Mouse (Mus musculus) lung, embryonic 15.5 days (tissue): ENCODE results near the gene Sh3bp5l. TPM values are rescaled to one million over a fixed set of nuclear protein-coding genes. Genes with fewer than 3 reads are reported as not detected.
"Not testable (repeated sequence)": the region's sequence is repeated elsewhere in the genome, so short reads cannot be mapped to it uniquely, and the experiment has no call there.

Experiments used
- ATAC-seq: fragments of 200-750 bp; cut with Nextera tagmentation; 2 replicates; pipeline ENCODE4 v1.8.0; 2017; ENCODE audit warnings: moderate number of reproducible peaks, borderline replicate concordance; ENCODE audit not compliant: low FRiP score, low TSS enrichment; ENCODE audit errors: extremely low read depth
- H3K27ac ChIP-seq: fragments of 300-500 bp; sonication (generic); 2 replicates; pipeline ENCODE4 v1.5.1; 2015; ENCODE audit warnings: moderate library complexity, mild to moderate bottlenecking, inconsistent platforms
- H3K27me3 ChIP-seq: fragments of 300-500 bp; sonication (generic); 2 replicates; pipeline ENCODE4 v1.6.1; 2015; ENCODE audit warnings: inconsistent platforms
- H3K36me3 ChIP-seq: fragments of 300-500 bp; sonication (generic); 2 replicates; pipeline ENCODE4 v1.6.1; 2015; ENCODE audit warnings: inconsistent platforms
- H3K4me1 ChIP-seq: fragments of 300-500 bp; sonication (generic); 2 replicates; pipeline ENCODE4 v1.6.1; 2015; ENCODE audit warnings: inconsistent platforms
- H3K4me2 ChIP-seq: fragments of 300-500 bp; sonication (generic); 2 replicates; pipeline ENCODE4 v1.6.1; 2015; ENCODE audit warnings: inconsistent platforms, mild to moderate bottlenecking, moderate library complexity
- H3K4me3 ChIP-seq: fragments of 300-500 bp; sonication (generic); 2 replicates; pipeline ENCODE4 v1.5.1; 2015; ENCODE audit warnings: mild to moderate bottlenecking, inconsistent platforms
- H3K9ac ChIP-seq: fragments of 300-500 bp; sonication (generic); 2 replicates; pipeline ENCODE4 v1.6.1; 2015; ENCODE audit warnings: inconsistent platforms
- H3K9me3 ChIP-seq: fragments of 300-500 bp; sonication (generic); 2 replicates; pipeline ENCODE4 v1.6.1; 2016; ENCODE audit warnings: inconsistent platforms
- WGBS: fragments of 180-500 bp; shearing (Covaris S2); methylation state at CpG from one replicate; pipeline ENCODE4 v1.1.7; 2015; 5-methylcytosine and 5-hydroxymethylcytosine counted together
- polyA plus RNA-seq: library from polyadenylated mRNA; unstranded; fragments of >200 nt; fragmentation: Nextera tagmentation; extraction: Ambion mirVana; gene quantifications from 2 replicates; pipeline ENCODE4 v1.2.1, GENCODE M21; 2015

The Sh3bp5l gene
- polyA plus RNA-seq, 1 experiment from 2014 or later, result 38.3 TPM

DNA sequence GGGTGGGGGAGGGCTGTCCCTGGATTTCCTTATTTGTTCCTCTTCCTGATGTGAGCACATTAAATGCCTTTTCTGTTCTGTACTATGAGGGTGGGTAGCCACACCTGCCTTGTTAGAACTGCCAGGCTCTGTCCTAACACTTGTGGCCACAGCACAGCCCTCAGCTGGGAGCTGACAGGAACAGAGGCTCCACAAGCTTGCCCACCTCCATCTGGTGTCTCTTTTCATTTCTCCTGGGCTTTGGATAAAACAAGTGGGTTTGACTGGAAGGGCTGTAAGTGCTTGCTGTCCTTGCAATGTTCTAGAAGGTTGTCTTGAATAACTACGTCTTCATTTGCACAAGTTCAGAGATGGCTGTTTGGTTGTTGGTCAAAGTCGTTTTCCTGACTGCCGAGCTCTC, 24.4 kb downstream of the Sh3bp5l start:
- Histone ChIP-seq H3K4me1 (no peaks in the 10 kb centered on the region), H3K27me3 (no peaks in the 10 kb centered on the region), H3K36me3 (no peaks in the 10 kb centered on the region), H3K4me3 (no peak overlapping the region), H3K27ac (no peak overlapping the region), H3K9ac (no peak overlapping the region), H3K9me3 (no peaks in the 10 kb centered on the region), H3K4me2 (no peak overlapping the region)
- ATAC-seq, result no peak
- 53% methylated on average over 3 of the region's 3 CpGs for WGBS

- Histone ChIP-seq H3K4me1 (no peaks in the 10 kb centered on the region), H3K9me3 (no peaks in the 10 kb centered on the region), H3K4me2 (no peak overlapping the region), H3K36me3 (no peaks in the 10 kb centered on the region), H3K27ac (no peak overlapping the region), H3K9ac (no peak overlapping the region), H3K4me3 (no peak overlapping the region), H3K27me3 (no peaks in the 10 kb centered on the region)
- 81% methylated on average over 3 of the region's 3 CpGs for WGBS
- no peak for ATAC-seq
These were observed 26.5 kb downstream of the Sh3bp5l start for GRCm38 (mm10) chr11:58357042-58357441.

GRCm38 (mm10) chr11:58357844-58358534, 27.5 kb downstream of the Sh3bp5l start:
- ATAC-seq, result no peak
- WGBS, result 76% methylated on average over 6 of the region's 6 CpGs
- Histone ChIP-seq H3K36me3 (no peaks in the 10 kb centered on the region), H3K4me1 (no peaks in the 10 kb centered on the region), H3K27ac (no peak overlapping the region), H3K9me3 (no peaks in the 10 kb centered on the region), H3K4me3 (no peak overlapping the region), H3K9ac (no peak overlapping the region), H3K27me3 (no peaks in the 10 kb centered on the region), H3K4me2 (no peak overlapping the region)

- H3K27ac ChIP-seq, H3K4me1 ChIP-seq, H3K9me3 ChIP-seq, H3K9ac ChIP-seq, H3K27me3 ChIP-seq, H3K36me3 ChIP-seq, ATAC-seq, H3K4me3 ChIP-seq, H3K4me2 ChIP-seq: not testable (repeated sequence)
- WGBS, result no CpG with 5 or more reads among the region's 6 CpGs
These were observed 32.0 kb downstream of the Sh3bp5l start for GRCm38 (mm10) chr11:58362562-58362961.

DNA sequence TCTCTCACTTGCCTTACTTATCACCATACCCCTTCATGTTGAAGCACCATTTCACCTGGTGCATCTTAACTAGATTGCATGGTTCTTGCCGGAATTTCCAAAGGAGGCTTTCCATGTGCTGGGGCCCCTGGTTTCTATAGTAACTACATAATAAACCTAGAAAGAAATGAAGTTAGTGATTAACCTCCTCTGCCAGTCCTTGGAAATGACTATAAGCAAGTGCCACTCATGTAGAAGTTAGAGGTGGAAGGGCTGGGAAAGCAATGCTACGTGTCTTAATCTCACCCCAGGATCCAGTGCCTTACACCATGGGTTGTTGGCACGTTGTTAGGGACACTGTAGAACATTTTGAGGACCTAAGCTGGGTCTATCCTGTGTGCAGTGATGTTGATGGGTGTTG, 33.9 kb downstream of the Sh3bp5l start:
- WGBS, result 54% methylated on average over 3 of the region's 3 CpGs

DNA sequence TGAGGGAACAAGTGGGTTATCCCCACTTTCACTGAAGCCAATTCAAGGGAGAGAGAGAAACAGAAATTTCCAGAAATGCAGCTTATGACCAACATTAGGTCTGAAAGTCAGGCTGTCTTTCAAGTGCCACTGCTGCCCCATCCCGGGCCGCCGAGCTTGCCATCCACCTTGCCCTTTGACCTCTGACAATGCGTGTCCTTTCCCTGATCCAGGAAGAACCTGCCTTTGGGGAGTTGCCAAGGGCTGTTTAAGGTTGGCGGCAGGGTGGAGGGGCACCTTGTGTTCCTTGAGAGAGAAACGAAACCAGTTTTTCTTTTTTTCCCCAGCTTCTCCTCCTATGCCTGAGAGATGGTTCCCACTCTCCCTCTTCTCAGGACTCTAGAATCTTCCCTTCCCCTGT, 35.7 kb downstream of the Sh3bp5l start:
- not testable (repeated sequence) for H3K9me3 ChIP-seq, H3K36me3 ChIP-seq, H3K4me1 ChIP-seq, H3K4me3 ChIP-seq, H3K27ac ChIP-seq, ATAC-seq, H3K27me3 ChIP-seq, H3K4me2 ChIP-seq, H3K9ac ChIP-seq
- no CpG with 5 or more reads among the region's 6 CpGs for WGBS

More for the DNA sequence above, 33.9 kb downstream of the Sh3bp5l start:
- H3K9me3 ChIP-seq, result no peaks in the 10 kb centered on the region
- no peaks in the 10 kb centered on the region for H3K36me3 ChIP-seq
- no peak overlapping the region for H3K4me3 ChIP-seq
- no peaks in the 10 kb centered on the region for H3K27me3 ChIP-seq
- no peak overlapping the region for H3K9ac ChIP-seq
- no peak overlapping the region for H3K4me2 ChIP-seq
- H3K27ac ChIP-seq, result no peak overlapping the region
- ATAC-seq, result no peak
- no peaks in the 10 kb centered on the region for H3K4me1 ChIP-seq

DNA sequence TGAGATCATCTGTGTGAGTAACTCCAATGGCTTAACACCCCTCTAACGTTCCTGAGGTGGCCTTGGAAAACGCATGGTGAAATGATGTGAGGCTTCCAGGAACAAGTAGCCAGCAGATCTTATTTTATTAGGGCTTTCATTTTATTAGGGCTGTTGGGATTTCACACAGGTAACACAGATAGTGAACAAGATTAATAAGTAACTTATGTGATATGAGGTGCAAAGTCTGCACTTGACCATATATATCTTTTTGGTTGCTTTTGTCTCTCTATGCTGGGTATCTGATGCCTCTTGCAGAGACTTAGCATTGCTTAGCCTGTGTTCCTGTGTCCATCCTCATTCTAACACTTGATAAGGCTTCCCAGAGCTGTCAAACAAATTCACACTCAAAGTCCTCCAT, 46.7 kb downstream of the Sh3bp5l start:
- H3K9ac ChIP-seq, result no peak overlapping the region
- WGBS, result 49% methylated on average over 2 of the region's 2 CpGs
- no peaks in the 10 kb centered on the region for H3K4me1 ChIP-seq
- H3K4me3 ChIP-seq, result no peak overlapping the region
- H3K9me3 ChIP-seq, result no peaks in the 10 kb centered on the region
- H3K36me3 ChIP-seq, result no peaks in the 10 kb centered on the region
- H3K27me3 ChIP-seq, result no peaks in the 10 kb centered on the region
- H3K4me2 ChIP-seq, result no peak overlapping the region
- no peak overlapping the region for H3K27ac ChIP-seq
- ATAC-seq, result no peak

GRCm38 (mm10) chr11:58377686-58378085, 47.2 kb downstream of the Sh3bp5l start:
- WGBS, result 0% methylated on average over 1 of the region's 1 CpGs
- Histone ChIP-seq H3K4me1 (no peaks in the 10 kb centered on the region), H3K9me3 (no peaks in the 10 kb centered on the region), H3K27ac (no peak overlapping the region), H3K27me3 (no peaks in the 10 kb centered on the region), H3K36me3 (no peaks in the 10 kb centered on the region), H3K4me2 (no peak overlapping the region), H3K4me3 (no peak overlapping the region), H3K9ac (no peak overlapping the region)
- ATAC-seq, result no peak

- Histone ChIP-seq H3K4me2 (no peak within 1 kb of the TSS), H3K36me3 (no peaks in the 10 kb centered on the region), H3K9ac (no peak within 1 kb of the TSS), H3K4me3 (no peak within 1 kb of the TSS), H3K9me3 (no peaks in the 10 kb centered on the region), H3K27me3 (no peaks in the 10 kb centered on the region), H3K4me1 (no peaks in the 10 kb centered on the region), H3K27ac (no peak within 1 kb of the TSS)
- 77% methylated on average over 3 of the region's 3 CpGs for WGBS
- no peak for ATAC-seq
These were observed 48.3 kb downstream of the Sh3bp5l start, which contains the start of gene Lypd8 for GRCm38 (mm10) chr11:58378763-58379278. Gene Lypd8, plus strand, starts transcription at chr11:58379043.

DNA sequence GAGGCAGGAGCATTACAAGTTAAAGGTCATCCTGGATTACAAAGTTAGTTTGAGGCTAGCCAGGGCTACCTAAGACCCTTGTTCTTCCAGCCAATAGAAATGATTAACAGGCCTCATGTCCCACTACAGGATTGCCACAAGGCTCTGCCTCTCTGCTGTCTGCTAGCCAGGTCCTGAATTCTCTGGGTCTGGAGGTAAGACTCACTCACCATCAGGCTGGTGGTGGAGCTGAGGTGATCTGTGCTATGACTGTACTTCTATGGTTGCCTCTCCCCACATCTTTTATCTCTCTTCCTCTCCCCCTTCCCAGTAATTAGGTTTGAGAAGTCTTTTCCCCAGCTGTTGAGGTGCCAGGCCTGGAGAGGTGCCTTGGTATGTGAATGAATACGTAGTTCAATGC, 49.0 kb downstream of the Sh3bp5l start:
- 71% methylated on average over 1 of the region's 1 CpGs for WGBS

GRCm38 (mm10) chr11:58382471-58382870, 51.9 kb downstream of the Sh3bp5l start:
- no peaks in the 10 kb centered on the region for H3K36me3 ChIP-seq
- H3K9ac ChIP-seq, result no peak overlapping the region
- H3K27ac ChIP-seq, result no peak overlapping the region
- H3K9me3 ChIP-seq, result no peaks in the 10 kb centered on the region
- no peak overlapping the region for H3K4me3 ChIP-seq
- WGBS, result 83% methylated on average over 6 of the region's 6 CpGs
- no peaks in the 10 kb centered on the region for H3K27me3 ChIP-seq
- H3K4me2 ChIP-seq, result no peak overlapping the region
- ATAC-seq, result no peak
- no peaks in the 10 kb centered on the region for H3K4me1 ChIP-seq

More for the DNA sequence above, 49.0 kb downstream of the Sh3bp5l start:
- Histone ChIP-seq H3K36me3 (no peaks in the 10 kb centered on the region), H3K27ac (no peak overlapping the region), H3K9me3 (no peaks in the 10 kb centered on the region), H3K9ac (no peak overlapping the region), H3K27me3 (no peaks in the 10 kb centered on the region), H3K4me2 (no peak overlapping the region), H3K4me1 (no peaks in the 10 kb centered on the region), H3K4me3 (no peak overlapping the region)
- no peak for ATAC-seq
